Mouse (Mus musculus) liver, embryonic 11.5 days (tissue): ENCODE measurements around the gene Ret. TPM values are rescaled to one million over a fixed set of nuclear protein-coding genes. Genes with fewer than 3 reads are reported as not detected.

Source experiments
- ATAC-seq: fragments of 200-750 bp; cut with Nextera tagmentation; replicated peaks from 2 replicates; pipeline ENCODE4 v1.8.0; 2017; ENCODE audit warnings: moderate number of reproducible peaks, mild to moderate bottlenecking, moderate TSS enrichment, moderate library complexity; ENCODE audit not compliant: low FRiP score
- DNase-seq: peaks from one replicate; pipeline ENCODE4 v3.0.0-alpha.2; 2017; ENCODE audit warnings: low spot score
- H3K27ac ChIP-seq: fragments of 300-500 bp; sonication (generic); 2 replicates; pipeline ENCODE4 v1.5.1; 2014; ENCODE audit warnings: mild to moderate bottlenecking, low read depth, low read length, control low read depth
- H3K27me3 ChIP-seq: fragments of 300-500 bp; sonication (generic); replicated peaks from 2 replicates; pipeline ENCODE4 v1.6.1; 2014; ENCODE audit warnings: low read length, mixed read lengths; ENCODE audit not compliant: control insufficient read depth, insufficient read depth
- H3K36me3 ChIP-seq: fragments of 300-500 bp; sonication (generic); 2 replicates; pipeline ENCODE4 v1.6.1; 2014; ENCODE audit warnings: mild to moderate bottlenecking, low read length, moderate library complexity, mixed read lengths; ENCODE audit not compliant: control insufficient read depth, insufficient read depth
- H3K4me1 ChIP-seq: fragments of 300-500 bp; sonication (generic); replicated peaks from 2 replicates; pipeline ENCODE4 v1.6.1; 2014; ENCODE audit warnings: low read length, mixed read lengths; ENCODE audit not compliant: control insufficient read depth, insufficient read depth
- H3K4me2 ChIP-seq: fragments of 300-500 bp; sonication (generic); 2 replicates; pipeline ENCODE4 v1.6.1; 2014; ENCODE audit warnings: mild to moderate bottlenecking, control low read depth, moderate library complexity
- H3K4me3 ChIP-seq: fragments of 300-500 bp; sonication (generic); 2 replicates; pipeline ENCODE4 v1.5.1; 2014; ENCODE audit warnings: low read depth, low read length, control low read depth
- H3K9ac ChIP-seq: fragments of 300-500 bp; sonication (generic); 2 replicates; pipeline ENCODE4 v1.6.1; 2014; ENCODE audit warnings: low read depth, low read length, control low read depth
- H3K9me3 ChIP-seq: fragments of 300-500 bp; sonication (generic); 2 replicates; pipeline ENCODE4 v1.6.1; 2016; ENCODE audit warnings: low read length, inconsistent platforms, mixed read lengths; ENCODE audit not compliant: control insufficient read depth
- WGBS: fragments of 180-500 bp; shearing (Covaris S2); extraction: QIAGEN DNeasy Blood & Tissue Kit; methylation state at CpG from one replicate; pipeline ENCODE4 v1.1.7; 2014; 5-methylcytosine and 5-hydroxymethylcytosine counted together
- polyA plus RNA-seq: library from polyadenylated mRNA; unstranded; fragments of >200 nt; fragmentation: Nextera tagmentation; extraction: Ambion mirVana; gene quantifications from 2 replicates; pipeline ENCODE4 v1.2.1, GENCODE M21; 2014

Gene Ret
- polyA plus RNA-seq, 1 experiment from 2014 or later: 0.95 TPM

DNA sequence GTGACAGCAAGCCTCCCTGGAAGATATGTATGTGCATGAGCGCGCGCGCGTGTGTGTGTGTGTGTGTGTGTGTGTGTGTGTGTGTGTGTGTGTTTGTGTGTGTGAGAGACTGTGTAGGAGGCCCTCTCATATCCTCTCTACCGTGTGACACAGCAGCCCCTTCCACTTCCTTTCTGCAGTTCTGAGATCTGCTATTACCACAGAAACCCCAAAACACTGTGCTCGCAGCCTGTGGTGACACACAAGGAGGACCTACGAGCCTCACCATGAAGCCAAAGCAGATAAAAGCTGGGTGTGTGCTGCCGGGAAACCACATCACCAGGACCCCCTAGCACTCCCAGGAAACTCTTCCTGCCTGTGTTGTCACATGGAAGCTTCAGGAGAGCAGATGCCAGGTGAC, 30.5 kb downstream of the Ret start:
- 61% methylated on average over 9 of the region's 9 CpGs for WGBS
- Histone ChIP-seq H3K27me3 (no peaks in the 10 kb centered on the region), H3K36me3 (no peaks in the 10 kb centered on the region), H3K9ac (no peak overlapping the region), H3K27ac (no peak overlapping the region), H3K9me3 (no peaks in the 10 kb centered on the region), H3K4me2 (no peak overlapping the region), H3K4me3 (no peak overlapping the region), H3K4me1 (no peaks in the 10 kb centered on the region)
- ATAC-seq: peak; percentile 31; the same call in 1 of the 2 replicates
- no peak for DNase-seq

DNA sequence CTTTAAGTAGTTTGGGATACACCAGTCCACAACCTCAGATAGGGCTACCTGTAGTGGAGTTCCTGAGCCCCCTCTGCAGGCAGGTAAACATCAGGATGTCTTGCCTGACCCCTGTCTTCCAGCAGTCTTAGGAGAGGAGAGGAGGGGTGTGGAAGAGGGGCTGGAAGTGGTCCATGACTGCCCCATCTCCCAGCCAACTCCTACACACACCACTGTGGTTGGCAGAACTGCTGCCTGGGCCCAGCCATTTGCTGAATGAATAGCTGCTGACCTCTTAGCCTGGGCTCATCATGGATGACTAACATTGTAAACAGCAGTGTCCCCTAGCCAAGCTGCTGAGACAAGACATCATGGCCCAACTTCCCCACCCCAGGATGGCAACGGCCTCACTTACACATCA, 32.0 kb downstream of the Ret start:
- WGBS: 88% methylated on average over 1 of the region's 1 CpGs
- H3K27ac ChIP-seq: no peak overlapping the region
- ATAC-seq (no peak), DNase-seq (no peak)
- no peaks in the 10 kb centered on the region for H3K4me1 ChIP-seq
- H3K27me3 ChIP-seq: no peaks in the 10 kb centered on the region
- no peak overlapping the region for H3K4me3 ChIP-seq
- H3K9me3 ChIP-seq: no peaks in the 10 kb centered on the region
- H3K36me3 ChIP-seq: no peaks in the 10 kb centered on the region
- H3K9ac ChIP-seq: no peak overlapping the region
- no peak overlapping the region for H3K4me2 ChIP-seq

DNA sequence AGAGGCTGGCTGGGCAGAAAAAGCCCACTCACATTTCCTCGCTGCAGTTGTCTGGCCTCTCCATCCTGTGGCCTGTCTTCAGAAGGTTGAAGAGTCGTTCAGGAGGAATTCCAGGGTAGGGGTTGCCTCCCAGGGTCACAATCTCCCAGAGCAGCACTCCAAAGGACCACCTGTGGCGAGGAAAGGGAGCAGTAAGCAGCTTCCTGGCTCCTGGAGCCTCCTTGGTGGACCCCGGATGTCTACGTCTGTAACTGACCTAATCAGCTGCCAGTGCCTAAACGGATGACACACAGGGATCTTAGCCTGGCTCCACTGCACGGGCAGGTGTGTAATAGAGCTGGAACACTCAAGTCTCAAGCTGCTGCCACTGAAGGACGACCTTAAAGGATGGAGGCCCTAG, 32.8 kb downstream of the Ret start:
- Histone ChIP-seq H3K27me3 (no peaks in the 10 kb centered on the region), H3K27ac (no peak overlapping the region), H3K4me2 (no peak overlapping the region), H3K9ac (no peak overlapping the region), H3K36me3 (no peaks in the 10 kb centered on the region), H3K4me1 (no peaks in the 10 kb centered on the region), H3K4me3 (no peak overlapping the region), H3K9me3 (no peaks in the 10 kb centered on the region)
- no peak for DNase-seq
- ATAC-seq: no peak
- 52% methylated on average over 8 of the region's 8 CpGs for WGBS

DNA sequence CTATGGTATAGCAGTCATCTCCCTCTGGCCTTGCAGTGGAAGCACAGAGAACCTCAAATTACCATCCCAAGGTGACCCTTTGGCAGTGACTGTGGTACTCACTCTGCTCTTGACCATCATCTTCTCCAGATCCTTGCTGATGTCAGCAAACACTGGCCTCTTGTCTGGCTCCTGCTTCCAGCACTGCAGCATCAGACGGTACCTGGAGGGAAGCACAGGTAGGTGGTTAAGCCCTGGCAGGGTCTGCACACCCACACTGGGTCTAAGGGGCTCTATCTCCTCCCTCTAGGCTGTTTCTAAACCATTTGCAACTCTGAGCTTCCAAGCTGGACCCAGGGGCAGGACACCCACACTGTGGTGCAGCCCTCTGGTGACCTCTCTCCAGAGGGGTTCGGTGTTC, 34.4 kb downstream of the Ret start:
- Histone ChIP-seq H3K9me3 (no peaks in the 10 kb centered on the region), H3K4me1 (no peaks in the 10 kb centered on the region), H3K27ac (no peak overlapping the region), H3K4me3 (no peak overlapping the region), H3K4me2 (no peak overlapping the region), H3K9ac (no peak overlapping the region), H3K27me3 (no peaks in the 10 kb centered on the region), H3K36me3 (no peaks in the 10 kb centered on the region)
- 90% methylated on average over 2 of the region's 2 CpGs for WGBS
- DNase-seq (no peak), ATAC-seq (no peak)

DNA sequence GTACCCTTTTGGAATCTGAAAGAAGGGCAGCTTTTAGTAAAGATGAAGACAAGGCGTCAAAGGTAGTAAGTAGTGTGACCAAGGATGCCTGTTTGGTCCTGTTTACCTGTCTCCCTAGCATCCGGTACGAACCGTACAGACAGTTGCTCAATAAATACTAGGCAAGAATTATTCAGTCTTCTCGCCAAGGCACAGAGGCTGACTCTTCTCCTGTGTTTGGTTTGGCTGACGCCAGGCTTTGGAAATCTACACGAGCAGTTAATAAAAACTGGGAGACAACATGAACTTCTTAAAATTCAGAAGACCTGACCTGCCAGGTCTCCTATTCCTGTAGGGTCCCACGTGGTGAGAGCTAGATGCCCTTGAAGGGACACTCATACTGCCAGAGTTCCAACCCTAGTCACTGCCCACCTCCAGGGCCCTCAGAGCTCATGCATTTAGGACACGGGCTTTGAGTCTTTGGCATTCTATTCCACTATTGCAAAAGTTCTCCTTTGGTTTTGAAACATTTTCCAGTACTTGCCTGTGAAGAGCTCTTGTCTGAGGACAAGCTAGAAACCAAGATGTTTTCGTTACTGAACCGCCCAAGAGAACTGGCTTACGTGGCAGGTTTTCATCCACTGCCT, 34.9 kb downstream of the Ret start:
- H3K27ac ChIP-seq: no peak overlapping the region
- 88% methylated on average over 12 of the region's 12 CpGs for WGBS
- H3K4me3 ChIP-seq: no peak overlapping the region
- ATAC-seq: no peak
- no peaks in the 10 kb centered on the region for H3K36me3 ChIP-seq
- H3K9me3 ChIP-seq: no peaks in the 10 kb centered on the region
- no peaks in the 10 kb centered on the region for H3K4me1 ChIP-seq
- no peak overlapping the region for H3K4me2 ChIP-seq
- no peak for DNase-seq
- H3K27me3 ChIP-seq: no peaks in the 10 kb centered on the region
- no peak overlapping the region for H3K9ac ChIP-seq

DNA sequence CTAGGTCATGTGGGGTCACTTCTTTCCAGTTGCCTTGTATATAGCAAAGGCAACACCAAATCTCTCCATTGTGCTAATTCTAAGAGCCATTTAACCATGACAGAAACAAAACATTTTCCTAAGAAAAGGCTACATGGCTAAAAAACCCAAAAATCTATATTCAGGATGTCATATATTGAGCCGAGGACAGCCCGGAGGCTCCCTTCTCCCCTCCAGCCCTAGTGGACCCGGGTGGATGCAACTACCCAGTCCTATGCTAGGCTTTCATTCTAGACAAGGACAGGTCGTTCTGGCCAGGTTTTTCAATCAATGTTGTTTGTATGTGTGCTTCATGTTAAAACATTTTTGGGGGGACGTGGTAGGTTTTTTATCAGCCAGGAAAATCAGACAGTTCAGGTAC, 44.4 kb downstream of the Ret start:
- no peak for ATAC-seq
- H3K4me1 ChIP-seq: no peaks in the 10 kb centered on the region
- no peak overlapping the region for H3K27ac ChIP-seq

DNA sequence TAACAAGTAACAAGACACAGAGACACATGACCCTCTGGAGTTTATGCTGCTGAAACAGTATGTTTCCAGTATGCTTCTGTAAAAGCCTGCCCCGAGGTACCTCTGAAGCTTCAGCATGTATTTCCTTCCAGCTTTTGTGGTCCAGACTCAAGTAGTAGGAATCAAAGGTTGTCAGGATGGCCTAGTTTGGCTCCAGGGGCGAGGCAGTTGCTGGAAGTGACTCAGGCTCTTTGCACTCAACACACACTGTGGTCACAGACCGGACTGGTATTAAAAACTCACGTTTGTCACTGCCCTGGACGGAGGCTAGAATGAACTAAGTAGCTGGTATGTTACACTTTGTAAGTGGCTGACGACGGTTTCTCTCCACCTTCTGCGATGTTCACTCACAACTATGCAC, 46.5 kb downstream of the Ret start:
- Histone ChIP-seq H3K27me3 (no peaks in the 10 kb centered on the region), H3K4me3 (no peak overlapping the region), H3K9ac (no peak overlapping the region), H3K36me3 (no peaks in the 10 kb centered on the region), H3K9me3 (no peaks in the 10 kb centered on the region), H3K27ac (no peak overlapping the region), H3K4me2 (no peak overlapping the region), H3K4me1 (no peaks in the 10 kb centered on the region)
- WGBS: 71% methylated on average over 8 of the region's 8 CpGs
- DNase-seq (no peak), ATAC-seq (no peak)

More for the DNA sequence above, 44.4 kb downstream of the Ret start:
- no peaks in the 10 kb centered on the region for H3K9me3 ChIP-seq
- H3K27me3 ChIP-seq: no peaks in the 10 kb centered on the region
- no peak overlapping the region for H3K4me3 ChIP-seq
- DNase-seq: no peak
- WGBS: 79% methylated on average over 5 of the region's 5 CpGs
- no peaks in the 10 kb centered on the region for H3K36me3 ChIP-seq
- no peak overlapping the region for H3K4me2 ChIP-seq
- H3K9ac ChIP-seq: no peak overlapping the region

DNA sequence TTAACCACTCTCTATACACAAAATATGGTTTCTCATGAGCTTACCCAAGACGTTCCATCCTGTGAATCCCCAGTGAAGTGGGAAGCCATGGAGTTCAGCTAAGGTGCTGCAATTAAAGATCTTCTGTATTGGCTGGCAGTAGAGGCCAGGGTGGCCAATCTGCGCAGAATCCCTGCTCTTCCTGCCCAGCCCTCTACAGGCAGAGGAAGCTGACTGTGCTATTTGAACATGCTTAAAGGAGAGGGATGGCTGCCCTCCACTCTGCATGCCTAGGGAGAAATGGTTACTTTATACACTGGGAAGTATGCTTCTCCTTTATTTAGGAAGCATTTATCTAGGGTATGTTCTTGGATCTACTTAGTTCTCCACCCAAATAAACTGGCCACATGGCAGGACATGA, 47.0 kb downstream of the Ret start:
- no peaks in the 10 kb centered on the region for H3K36me3 ChIP-seq
- H3K9ac ChIP-seq: no peak overlapping the region
- no peak overlapping the region for H3K27ac ChIP-seq
- no peaks in the 10 kb centered on the region for H3K9me3 ChIP-seq
- H3K4me1 ChIP-seq: no peaks in the 10 kb centered on the region
- whole genome bisulfite sequencing: 67% methylated on average over 2 of the region's 2 CpGs
- ATAC-seq: no peak
- H3K27me3 ChIP-seq: no peaks in the 10 kb centered on the region
- H3K4me2 ChIP-seq: no peak overlapping the region
- no peak overlapping the region for H3K4me3 ChIP-seq
- DNase-seq: no peak

DNA sequence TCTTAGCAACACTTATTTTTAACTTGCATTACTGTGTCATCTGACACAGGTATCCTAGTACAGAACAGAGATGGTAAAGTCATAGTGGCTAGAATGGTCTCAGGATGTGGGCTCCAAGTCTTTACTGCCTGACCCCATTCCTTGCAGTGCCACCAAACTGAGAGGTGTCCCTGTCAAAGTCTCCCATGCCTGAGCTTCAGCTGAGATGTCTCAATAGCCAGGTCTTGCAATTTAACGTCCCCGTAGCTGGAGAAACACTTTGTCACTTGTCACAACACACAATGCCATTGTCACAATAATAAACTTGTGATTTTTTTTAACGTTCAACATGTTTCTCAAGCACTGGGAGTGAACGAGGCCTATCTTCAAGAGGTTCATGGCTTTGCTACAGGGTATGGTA, 47.4 kb downstream of the Ret start:
- H3K4me3 ChIP-seq: no peak overlapping the region
- H3K36me3 ChIP-seq: no peaks in the 10 kb centered on the region
- H3K9me3 ChIP-seq: no peaks in the 10 kb centered on the region
- H3K4me2 ChIP-seq: no peak overlapping the region
- no peak overlapping the region for H3K27ac ChIP-seq
- 85% methylated on average over 4 of the region's 4 CpGs for WGBS
- no peaks in the 10 kb centered on the region for H3K27me3 ChIP-seq
- H3K4me1 ChIP-seq: no peaks in the 10 kb centered on the region
- DNase-seq (no peak), ATAC-seq (no peak)
- H3K9ac ChIP-seq: no peak overlapping the region
